Mouse (Mus musculus) CH12.LX (cell line): ENCODE measurements around the gene Ggps1. TPM values are rescaled to one million over a fixed set of nuclear protein-coding genes. Genes with fewer than 3 reads are reported as not detected.
"Not testable (repeated sequence)": the region's sequence is repeated elsewhere in the genome, so short reads cannot be mapped to it uniquely, and the experiment has no call there.

Source experiments
- DNase-seq: peaks from one replicate; pipeline ENCODE4 v3.0.0-alpha.2; 2013; ENCODE audit errors: extremely low read depth
- H3K27ac ChIP-seq: 2 replicates; pipeline ENCODE4 v1.5.1; 2012; ENCODE audit warnings: low read depth, mild to moderate bottlenecking, control low read depth, moderate library complexity; ENCODE audit not compliant: insufficient read depth
- H3K27me3 ChIP-seq: replicated peaks from 2 replicates; pipeline ENCODE3; 2012; ENCODE audit warnings: inconsistent platforms
- H3K36me3 ChIP-seq, 2 experiments: replicated peaks in 1 of 2; 2 replicates each; pipeline versions ENCODE3 to v1.6.1; 2012; ENCODE audit warnings: inconsistent platforms in 1 of 2, low read length in 1 of 2, mild to moderate bottlenecking in 1 of 2, mixed read lengths in 1 of 2, moderate library complexity in 1 of 2; ENCODE audit not compliant: control insufficient read depth in 1 of 2, insufficient read depth in 1 of 2
- H3K4me1 ChIP-seq, 2 experiments: 2 replicates each; pipeline ENCODE4 v1.6.1; 2012; ENCODE audit warnings: inconsistent platforms in 1 of 2, moderate library complexity in 1 of 2; ENCODE audit not compliant: insufficient read depth in 2 of 2, control insufficient read depth in 1 of 2
- H3K4me2 ChIP-seq: 2 replicates; pipeline ENCODE4 v1.6.1; 2012; ENCODE audit warnings: low read depth, mild to moderate bottlenecking, control low read depth; ENCODE audit not compliant: poor library complexity, insufficient read depth, severe bottlenecking
- H3K4me3 ChIP-seq, 3 experiments: fragments of 150-350 bp in 1 of 3; sonication (generic) in 1 of 3; replicated peaks in 1 of 3; 2 replicates each; pipeline versions ENCODE3 to v1.5.1; 2011 to 2012; ENCODE audit warnings: low read depth in 2 of 3, low read length in 2 of 3, mild to moderate bottlenecking in 2 of 3, moderate library complexity in 2 of 3, control low read depth in 1 of 3, improper control_type of control experiment in 1 of 3, inconsistent platforms in 1 of 3, mixed read lengths in 1 of 3; ENCODE audit not compliant: poor library complexity in 1 of 3
- H3K79me2 ChIP-seq: replicated peaks from 2 replicates; pipeline ENCODE4 v1.6.1; 2012; ENCODE audit warnings: mild to moderate bottlenecking, moderate library complexity; ENCODE audit not compliant: control insufficient read depth, poor library complexity, insufficient read depth, severe bottlenecking; ENCODE audit errors: extremely low read depth
- H3K9ac ChIP-seq: 2 replicates; pipeline ENCODE4 v1.6.1; 2012; ENCODE audit warnings: low read depth, mild to moderate bottlenecking, control low read depth, moderate library complexity; ENCODE audit not compliant: insufficient read depth
- H3K9me3 ChIP-seq: replicated peaks from 2 replicates; pipeline ENCODE3; 2012; ENCODE audit warnings: low read length, inconsistent platforms, mixed read lengths
- CHD2 ChIP-seq: IDR thresholded peaks from 2 replicates; pipeline ENCODE4 v1.6.1; 2011; ENCODE audit warnings: low read length, improper control_type of control experiment
- CTCF ChIP-seq, 2 experiments: IDR thresholded peaks in 1 of 2; conservative IDR thresholded peaks in 1 of 2; 2 replicates each; pipeline ENCODE4 v1.5.1; 2011 to 2012; ENCODE audit warnings: low read depth in 2 of 2, low read length in 2 of 2, improper control_type of control experiment in 1 of 2, inconsistent platforms in 1 of 2, mild to moderate bottlenecking in 1 of 2, moderate library complexity in 1 of 2
- GABPA ChIP-seq: IDR thresholded peaks from 2 replicates; pipeline ENCODE4 v1.6.1; 2012; ENCODE audit warnings: low read depth, low read length, improper control_type of control experiment, inconsistent platforms; ENCODE audit not compliant: insufficient replicate concordance
- HCFC1 ChIP-seq: IDR thresholded peaks from 2 replicates; pipeline ENCODE4 v1.6.1; 2012; ENCODE audit warnings: low read depth, mild to moderate bottlenecking, inconsistent platforms, low read length, improper control_type of control experiment
- IRF4 ChIP-seq: IDR thresholded peaks from 2 replicates; pipeline ENCODE4 v1.6.1; 2014; ENCODE audit warnings: low read depth, mild to moderate bottlenecking, inconsistent platforms, low read length, improper control_type of control experiment
- JUND ChIP-seq: conservative IDR thresholded peaks from 2 replicates; pipeline ENCODE4 v1.6.1; 2011; ENCODE audit warnings: low read depth, low read length, improper control_type of control experiment
- MAFK ChIP-seq: IDR thresholded peaks from 2 replicates; pipeline ENCODE4 v1.6.1; 2011; ENCODE audit warnings: low read length, improper control_type of control experiment; ENCODE audit not compliant: insufficient replicate concordance
- MAX ChIP-seq: IDR thresholded peaks from 2 replicates; pipeline ENCODE4 v1.6.1; 2011; ENCODE audit warnings: low read length, improper control_type of control experiment
- MYC ChIP-seq: IDR thresholded peaks from 2 replicates; pipeline ENCODE4 v1.6.1; 2011; ENCODE audit warnings: low read depth, mild to moderate bottlenecking, improper control_type of control experiment, low read length
- NELFE ChIP-seq: IDR thresholded peaks from 2 replicates; pipeline ENCODE4 v1.6.1; 2011; ENCODE audit warnings: low read depth, low read length, improper control_type of control experiment
- UBTF ChIP-seq: IDR thresholded peaks from 2 replicates; pipeline ENCODE4 v1.6.1; 2012; ENCODE audit warnings: low read depth, mild to moderate bottlenecking, inconsistent platforms, low read length, improper control_type of control experiment, moderate library complexity
- USF1 ChIP-seq: IDR thresholded peaks from 2 replicates; pipeline ENCODE4 v1.6.1; 2014; ENCODE audit warnings: low read depth, mild to moderate bottlenecking, inconsistent platforms, low read length, improper control_type of control experiment
- dilution Hi-C: fragments of 300-500 bp; cut with MboI; formaldehyde crosslinking; loops from 2 replicates; pipeline ENCODE4 v1.14.3; 2020; ENCODE audit warnings: low sequenced_read_pairs; ENCODE audit not compliant: extremely low pct_unique_long_range_greater_than_20kb, extremely low pct_ligation_motif_present
- in situ Hi-C: fragments of 300-500 bp; cut with MboI; formaldehyde crosslinking; loops from 3 replicates; pipeline ENCODE4 v1.14.3; 2019; ENCODE audit warnings: low sequenced_read_pairs, low pct_ligation_motif_present, low pct_unique_long_range_greater_than_20kb, mixed read lengths
- polyA plus RNA-seq: library from polyadenylated mRNA; unstranded; fragments of >175 nt; gene quantifications from 2 replicates; pipeline ENCODE4 v1.2.1, GENCODE M21; 2012; ENCODE audit warnings: low read depth; ENCODE audit not compliant: insufficient read length
- total RNA-seq, 2 experiments: library from RNA; depleted of rRNA; stranded (reverse); fragments of 300-350 nt in 1 of 2; fragments of >200 nt in 1 of 2; gene quantifications; 2 replicates each; pipeline ENCODE4 v1.2.3; 2012 to 2014

The Ggps1 gene
- total and polyA plus RNA-seq, 3 experiments = 21.6 to 48.7 (median 38.0) TPM

- Histone ChIP-seq H3K79me2 (peaks cover 71% of the 10 kb centered on the region), H3K36me3 (peaks cover 2 to 19% of the 10 kb centered on the region in 2 experiments), H3K4me1 (peaks cover 5 to 32% of the 10 kb centered on the region in 2 experiments; a peak in 3 of 4 replicates)
- H3K9me3 ChIP-seq, H3K27ac ChIP-seq, in situ Hi-C loops, dilution Hi-C loops, DNase-seq, H3K27me3 ChIP-seq, H3K4me2 ChIP-seq, H3K9ac ChIP-seq, H3K4me3 ChIP-seq: not testable (repeated sequence)
- TF ChIP-seq CTCF (conservative IDR thresholded peaks at IDR 0.05 in 1 of 2, IDR thresholded peaks at IDR 0.05 in 1 of 2; ENCODE audit: low read depth in 2 of 2, low read length in 2 of 2) = peak in 1 of 2 experiments; percentile 24; a peak in 1 of 4 replicates
- TF ChIP-seq MYC = 0 out of 2 replicates have a peak, but pooled peaks have one; percentile 28
Measured at GRCm38 (mm10) chr13:14035352-14035751, 27.9 kb downstream of the Ggps1 start.

GRCm38 (mm10) chr13:14034073-14034348 lies 29.3 kb downstream of the Ggps1 start:
- Histone ChIP-seq H3K4me3 (no peak overlapping the region), H3K27ac (peak overlapping the region; percentile 75; the same call in 1 of the 2 replicates)
- DNase-seq = peak; percentile 64

GRCm38 (mm10) chr13:14033309-14034072 lies 29.8 kb downstream of the Ggps1 start:
- Histone ChIP-seq H3K79me2 (peaks cover 68% of the 10 kb centered on the region), H3K36me3 (peaks cover 4 to 35% of the 10 kb centered on the region in 2 experiments), H3K27ac (no peak overlapping the region; the same call in 1 of the 2 replicates), H3K4me2 (no peak overlapping the region), H3K27me3 (no peaks in the 10 kb centered on the region), H3K9ac (peak overlapping the region; percentile 19), H3K9me3 (no peaks in the 10 kb centered on the region), H3K4me3 (no peak overlapping the region), H3K4me1 (peaks cover 5 to 31% of the 10 kb centered on the region in 2 experiments; a peak in 3 of 4 replicates)
- dilution Hi-C loops = no loop called here
- no peak for TF ChIP-seq HCFC1
- no peak for TF ChIP-seq CHD2
- TF ChIP-seq USF1 = no peak
- TF ChIP-seq UBTF = no peak
- TF ChIP-seq MAX = no peak
- in situ Hi-C loops = no loop called here
- no peak for DNase-seq

More at GRCm38 (mm10) chr13:14034073-14034348, 29.3 kb downstream of the Ggps1 start:
- in situ Hi-C loops = no loop called here
- TF ChIP-seq NELFE (no peak), MAFK (peak; percentile 99), IRF4 (0 out of 2 replicates have a peak, but pooled peaks have one; percentile 4), GABPA (peak; percentile 65), JUND (0 out of 2 replicates have a peak, but pooled peaks have one; percentile 57)
- TF ChIP-seq, all 38 proteins: peak for 4
- peak overlapping the region; percentile 17 for H3K9ac ChIP-seq
- no peaks in the 10 kb centered on the region for H3K9me3 ChIP-seq
- peaks cover 73% of the 10 kb centered on the region for H3K79me2 ChIP-seq
- H3K27me3 ChIP-seq = no peaks in the 10 kb centered on the region
- H3K36me3 ChIP-seq = peaks cover 3 to 31% of the 10 kb centered on the region in 2 experiments
- dilution Hi-C loops = no loop called here
- peaks cover 5 to 31% of the 10 kb centered on the region in 2 experiments; a peak in 3 of 4 replicates for H3K4me1 ChIP-seq
- peak overlapping the region; percentile 88 for H3K4me2 ChIP-seq
